Mouse (Mus musculus) spleen, adult 2 months (tissue): Measurements from ENCODE around the gene Idh1.

Experiments
- CTCF ChIP-seq: fragments of 200-500 bp; IDR thresholded peaks from 2 replicates; pipeline ENCODE4 v1.5.1; 2011; ENCODE audit warnings: mild to moderate bottlenecking, inconsistent platforms; ENCODE audit not compliant: insufficient read depth, insufficient read length, insufficient replicate concordance; ENCODE audit errors: extremely low read depth
- POLR2A ChIP-seq: fragments of 200-500 bp; IDR thresholded peaks from 2 replicates; pipeline ENCODE4 v1.6.1; 2011; ENCODE audit warnings: low read depth, low read length, inconsistent platforms

GRCm38 (mm10) chr1:65217567-65217966, 31.3 kb upstream of the Idh1 start:
- TF ChIP-seq CTCF (no peak), POLR2A (no peak)
